Mouse (Mus musculus): ENCODE results near the gene Stox2.

Stox2 gene

DNA sequence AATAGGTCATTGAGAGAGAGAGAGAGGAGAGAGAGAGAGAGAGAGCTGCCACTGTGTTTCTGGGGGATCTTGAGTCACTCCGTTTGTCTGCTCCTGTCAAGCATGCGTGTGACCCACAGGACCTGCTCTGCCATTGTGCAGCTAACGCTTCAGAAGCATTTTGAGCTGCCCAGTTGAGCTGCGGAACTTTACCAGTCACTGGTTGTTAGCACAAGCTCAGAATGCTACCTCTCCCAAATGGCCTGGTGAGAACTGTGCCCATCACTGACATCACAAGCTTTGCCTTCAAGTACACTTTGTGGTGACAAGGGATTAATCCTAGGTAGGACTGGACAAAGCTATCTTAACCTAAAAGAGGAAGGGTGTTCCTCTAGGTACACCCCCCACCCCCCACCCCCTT is 263.9 kb downstream of the Stox2 start:
- no peak for DNase-seq (ENCODE audit: low spot score)

DNA sequence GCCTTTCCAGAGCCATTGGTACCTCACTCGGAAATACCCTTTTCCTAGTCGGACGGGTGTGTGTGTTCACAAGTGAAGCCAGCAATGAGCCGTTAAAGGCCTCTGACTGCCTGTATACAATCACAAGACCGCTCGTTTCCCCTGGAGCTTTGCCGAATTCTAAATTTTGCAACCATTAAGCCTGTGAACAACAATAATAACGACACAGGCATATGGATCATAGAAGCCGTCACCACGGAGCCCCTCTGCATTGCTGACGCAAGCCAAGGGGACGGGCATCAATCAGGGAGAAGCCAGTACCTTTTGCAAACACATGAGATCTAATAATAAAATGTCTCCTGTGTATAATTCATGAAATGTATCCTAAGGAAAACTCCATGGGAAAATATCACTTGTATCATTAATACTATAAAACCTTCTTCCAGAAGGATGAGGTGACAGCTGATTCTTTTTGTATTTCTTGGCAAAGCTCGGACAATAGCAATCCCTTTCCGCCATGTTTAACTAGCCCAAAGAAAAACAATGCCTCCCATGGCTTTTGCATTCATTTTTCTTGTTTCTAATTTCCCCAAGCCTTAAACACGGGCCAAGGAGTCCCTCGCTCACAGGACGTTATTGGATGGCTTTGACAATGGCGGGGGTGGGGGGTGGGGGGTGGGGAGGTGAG is 265.0 kb downstream of the Stox2 start:
- no peak for DNase-seq (ENCODE audit: low spot score)

DNA sequence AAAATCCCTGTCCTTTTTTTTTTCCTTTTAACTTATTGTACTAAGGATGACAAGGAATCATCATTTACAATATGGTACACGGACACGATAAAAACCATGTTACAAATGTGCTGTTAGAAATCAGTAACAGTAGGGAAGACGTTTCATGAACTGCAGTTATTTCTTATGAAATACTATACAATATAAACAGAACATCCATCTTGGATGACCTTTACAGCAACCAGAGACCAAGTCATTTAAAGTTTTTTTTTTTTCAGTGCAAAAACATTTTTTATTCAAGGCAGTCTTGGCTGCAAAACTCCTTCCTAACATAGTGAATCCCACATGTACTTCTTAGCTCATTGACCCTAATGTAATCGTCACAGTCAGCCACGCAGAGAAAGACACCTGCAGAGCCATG is 266.0 kb downstream of the Stox2 start:
- DNase-seq (ENCODE audit: low spot score) = no peak

DNA sequence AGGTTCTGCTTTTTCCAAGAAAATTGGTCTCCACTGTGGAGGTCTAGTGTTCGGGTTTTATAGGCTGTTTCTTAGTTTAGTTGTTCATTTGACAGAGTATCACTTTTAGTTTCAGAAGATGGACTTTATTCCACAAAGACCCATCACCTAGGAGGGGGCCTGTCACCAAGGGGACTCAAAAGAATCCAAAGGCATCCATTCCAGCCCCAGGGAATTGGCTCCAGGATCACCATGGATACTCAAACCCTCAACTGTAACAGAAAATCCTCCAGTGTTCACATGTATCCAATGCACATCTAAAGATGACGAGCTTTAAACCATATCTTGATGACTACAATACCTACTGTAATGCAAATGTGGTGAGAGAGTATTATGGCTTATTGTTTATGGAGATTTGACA is 267.4 kb downstream of the Stox2 start:
- no peak for DNase-seq (ENCODE audit: low spot score)

DNA sequence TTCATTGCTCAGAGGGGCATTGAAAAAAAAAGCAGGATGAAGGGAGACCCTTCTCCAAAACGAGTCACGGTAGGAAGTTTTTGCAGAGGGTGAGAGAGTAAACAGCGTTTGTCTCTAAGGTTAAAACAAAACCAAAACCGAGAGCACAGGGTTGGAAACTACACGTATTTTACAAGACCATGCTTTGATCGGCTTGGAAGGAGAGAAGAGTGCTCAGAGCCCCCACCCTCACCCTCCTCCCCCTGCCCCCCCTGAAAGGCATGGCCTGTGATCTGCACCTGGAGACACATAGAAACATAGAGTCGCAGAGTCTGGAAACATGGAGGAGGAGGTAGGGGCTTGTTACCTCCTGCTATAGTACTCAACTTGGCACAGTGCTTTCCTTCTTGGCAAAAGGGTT is 272.3 kb downstream of the Stox2 start:
- DNase-seq (ENCODE audit: low spot score) = no peak

DNA sequence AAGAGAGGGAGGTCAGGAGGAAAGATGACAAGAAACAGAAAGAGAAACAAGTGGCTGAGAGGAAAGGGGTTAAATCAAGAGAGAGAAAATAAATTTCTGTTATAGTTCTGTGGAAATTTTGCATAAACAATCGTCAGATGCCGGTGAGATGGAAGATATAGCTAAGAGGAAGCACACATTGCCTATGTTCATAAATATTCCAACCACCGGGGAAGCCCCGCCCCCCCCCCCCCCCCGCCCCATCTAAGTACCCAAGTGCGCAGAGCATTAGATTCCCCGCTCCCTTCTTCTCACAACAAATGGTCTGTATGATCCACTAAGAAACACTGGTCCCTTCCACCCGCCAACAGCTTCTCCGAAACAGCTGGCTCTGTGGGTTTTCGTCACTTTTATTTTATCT is 273.3 kb downstream of the Stox2 start:
- no peak for DNase-seq (ENCODE audit: low spot score)

DNA sequence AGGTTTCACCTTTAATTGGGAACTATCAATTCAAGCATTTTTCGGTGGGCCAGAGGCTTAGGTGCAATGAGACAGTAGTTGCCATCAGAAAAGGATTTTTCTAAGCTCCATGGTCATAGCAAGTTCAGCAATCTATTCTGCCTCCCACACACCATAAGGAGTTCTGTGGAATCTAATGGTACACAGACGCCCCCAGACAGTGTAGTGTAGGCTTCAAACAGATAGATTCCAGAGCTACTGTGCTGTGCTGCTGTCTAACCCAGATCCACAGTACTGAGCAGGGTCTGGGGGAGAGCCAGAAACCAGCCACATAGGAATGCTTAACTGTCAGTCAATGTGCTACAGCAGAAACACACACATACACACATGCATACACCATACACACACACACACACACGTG is 285.5 kb downstream of the Stox2 start:
- DNase-seq (ENCODE audit: low spot score) = no peak

DNA sequence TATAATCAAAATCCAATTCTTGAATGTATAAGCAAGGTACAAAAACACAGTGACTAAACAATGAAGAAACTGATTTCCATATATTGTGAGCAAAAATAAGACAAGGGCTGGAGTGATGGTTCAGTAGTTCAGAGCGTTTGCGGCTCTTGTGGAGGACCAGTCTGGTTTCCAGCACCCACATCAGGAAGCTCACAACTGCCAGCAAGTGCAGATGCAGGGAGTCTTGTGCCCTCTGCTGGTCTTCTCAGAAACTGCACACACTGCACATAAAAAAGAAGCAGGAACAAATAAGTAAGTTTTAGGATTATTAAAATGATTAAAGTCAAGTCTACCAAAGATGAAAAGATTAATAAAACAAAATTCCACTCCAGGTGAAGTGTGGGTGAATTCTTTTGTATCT is 291.6 kb downstream of the Stox2 start:
- no peak for DNase-seq (ENCODE audit: low spot score)

DNA sequence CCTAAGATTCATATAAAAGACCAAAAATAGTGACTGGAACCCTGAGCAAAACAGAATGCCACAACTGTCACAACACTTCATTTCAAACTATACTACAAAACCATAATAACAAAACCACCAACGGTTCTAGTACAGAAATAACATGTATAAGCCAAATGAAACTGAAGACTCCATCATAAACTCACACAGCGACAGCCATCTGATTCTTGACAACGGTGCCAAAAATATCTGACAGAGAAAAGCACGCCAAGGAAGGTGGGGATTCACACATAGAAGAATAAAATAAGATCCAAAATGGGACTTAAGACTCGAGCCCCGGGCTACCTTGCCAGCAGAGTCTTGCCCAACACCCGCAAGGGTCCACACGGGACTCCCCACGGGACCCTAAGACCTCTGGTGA is 300.9 kb downstream of the Stox2 start:
- no peak for DNase-seq (ENCODE audit: low spot score)

DNA sequence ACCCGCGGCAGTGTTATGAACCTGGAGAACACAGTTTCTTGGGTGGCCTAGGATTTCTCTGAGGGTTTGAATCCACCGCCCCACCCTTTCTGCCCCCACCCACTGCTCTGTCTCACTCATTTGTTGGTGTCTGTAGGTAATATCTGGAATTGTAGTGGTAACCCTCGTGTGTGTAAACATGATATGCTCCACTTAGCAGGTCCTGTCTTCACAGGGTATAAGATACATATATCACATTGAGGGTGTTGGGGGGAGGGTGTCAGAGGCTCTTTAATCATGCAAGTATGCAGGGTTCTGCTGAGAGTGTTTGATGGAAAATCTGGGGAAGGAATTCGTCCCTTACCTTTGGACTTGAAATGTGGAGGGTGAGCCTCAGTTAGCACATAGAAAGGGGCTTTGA is 310.1 kb downstream of the Stox2 start:
- no peak for DNase-seq (ENCODE audit: low spot score)

DNA sequence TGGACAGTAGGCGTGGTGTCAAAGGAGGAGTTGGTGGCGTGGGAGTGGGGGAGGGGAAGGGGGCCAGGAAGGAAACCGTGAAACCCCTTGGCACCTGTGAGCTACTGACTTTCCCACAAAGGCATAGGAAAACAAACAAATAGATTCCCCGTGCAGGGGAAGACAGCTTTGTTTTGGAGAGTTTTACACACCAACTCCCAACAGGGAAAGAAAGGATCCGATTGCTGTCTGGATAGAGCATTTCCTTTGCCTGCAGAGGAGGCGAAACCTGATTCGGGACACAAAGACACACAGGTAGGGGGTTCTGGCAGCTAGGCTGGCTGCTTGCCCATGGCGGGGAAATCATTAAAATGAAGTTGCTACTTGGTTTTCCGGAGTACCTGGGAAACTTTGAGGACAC is 310.6 kb downstream of the Stox2 start:
- peak; percentile 47 for DNase-seq (ENCODE audit: low spot score)

DNA sequence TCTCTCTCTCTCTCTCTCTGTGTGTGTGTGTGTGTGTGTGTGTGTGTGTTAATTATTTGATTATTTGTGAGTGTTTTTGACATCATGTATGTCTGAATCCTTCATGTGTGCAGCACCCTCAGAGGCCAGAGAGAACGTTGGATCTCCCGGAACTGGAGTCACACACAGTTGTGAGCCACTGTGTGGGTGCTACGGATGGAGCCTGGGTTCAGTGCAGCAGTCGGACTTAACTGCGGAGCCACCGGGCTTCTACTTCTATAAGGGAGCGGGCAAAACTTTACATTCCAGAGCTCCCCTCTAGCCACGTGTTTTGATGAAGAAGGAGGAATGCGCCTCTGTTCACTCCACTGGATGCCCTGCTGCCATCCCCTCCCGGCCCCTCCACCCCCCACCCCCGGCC is 311.4 kb downstream of the Stox2 start:
- DNase-seq (ENCODE audit: low spot score) = no peak

DNA sequence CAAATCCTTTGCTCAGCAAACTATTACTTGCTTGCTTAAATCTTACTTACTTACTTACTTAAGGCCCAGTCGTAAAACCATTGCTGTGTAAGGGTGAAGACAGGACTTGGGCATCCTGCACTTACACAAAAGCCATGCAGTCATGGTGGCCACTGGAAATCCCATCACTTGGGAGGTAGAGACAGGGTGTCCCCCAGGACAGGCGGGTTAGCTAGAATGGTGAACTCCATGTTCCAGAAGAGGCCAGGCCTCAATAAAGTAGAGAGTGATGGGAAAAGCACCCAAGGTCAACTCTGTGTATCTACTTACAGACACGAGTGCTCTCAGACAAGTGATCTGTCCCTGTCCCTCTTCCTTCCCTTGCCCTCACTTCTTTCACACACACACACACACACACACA is 312.8 kb downstream of the Stox2 start:
- no peak for DNase-seq (ENCODE audit: low spot score)

Data from testis, postnatal 10 days (tissue).